Mouse (Mus musculus) ES-Bruce4 (cell line): ENCODE measurements at regions not wholly inside any gene's neighbourhood (a gene's known extent, or its start where the extent isn't known, plus 50 kb on each side); places are given as distances from the start of the nearest gene placed in this dataset.
"Not testable (repeated sequence)": the region's sequence is repeated elsewhere in the genome, so short reads cannot be mapped to it uniquely, and the experiment has no call there.

Experiments used
- H3K27ac ChIP-seq: 2 replicates; pipeline ENCODE4 v1.5.1; 2012; ENCODE audit warnings: low read length, inconsistent platforms; ENCODE audit not compliant: insufficient read depth
- H3K27me3 ChIP-seq: 2 replicates; pipeline ENCODE4 v1.6.1; 2012; ENCODE audit warnings: mild to moderate bottlenecking, low read length, inconsistent platforms; ENCODE audit not compliant: control insufficient read depth, poor library complexity, insufficient read depth, severe bottlenecking
- H3K36me3 ChIP-seq: 2 replicates; pipeline ENCODE4 v1.6.1; 2012; ENCODE audit warnings: inconsistent platforms, mild to moderate bottlenecking, low read length, moderate library complexity; ENCODE audit not compliant: control insufficient read depth, poor library complexity, insufficient read depth, severe bottlenecking
- H3K4me1 ChIP-seq: one replicate; pipeline ENCODE4 v1.8.1; 2011; ENCODE audit warnings: low read length; ENCODE audit not compliant: control insufficient read depth, insufficient read depth
- H3K4me3 ChIP-seq: 2 replicates; pipeline ENCODE4 v1.5.1; 2011; ENCODE audit warnings: low read depth, mild to moderate bottlenecking, low read length
- H3K9ac ChIP-seq: 2 replicates; pipeline ENCODE4 v1.6.1; 2012; ENCODE audit warnings: low read depth, mild to moderate bottlenecking, inconsistent platforms; ENCODE audit not compliant: poor library complexity, severe bottlenecking
- H3K9me3 ChIP-seq: replicated peaks from 2 replicates; pipeline ENCODE4 v1.6.1; 2012; ENCODE audit warnings: mild to moderate bottlenecking, low read length, inconsistent platforms; ENCODE audit not compliant: control insufficient read depth, poor library complexity, insufficient read depth, severe bottlenecking
- CTCF ChIP-seq: IDR thresholded peaks from one replicate; pipeline ENCODE4 v1.8.1; 2011; ENCODE audit warnings: low read depth, low read length
- EP300 ChIP-seq: IDR thresholded peaks from 2 replicates; pipeline ENCODE4 v1.6.1; 2011; ENCODE audit warnings: low read depth, low read length; ENCODE audit not compliant: insufficient read depth
- POLR2A ChIP-seq: IDR thresholded peaks from one replicate; pipeline ENCODE4 v1.8.1; 2011; ENCODE audit warnings: low read length; ENCODE audit not compliant: insufficient read depth

DNA sequence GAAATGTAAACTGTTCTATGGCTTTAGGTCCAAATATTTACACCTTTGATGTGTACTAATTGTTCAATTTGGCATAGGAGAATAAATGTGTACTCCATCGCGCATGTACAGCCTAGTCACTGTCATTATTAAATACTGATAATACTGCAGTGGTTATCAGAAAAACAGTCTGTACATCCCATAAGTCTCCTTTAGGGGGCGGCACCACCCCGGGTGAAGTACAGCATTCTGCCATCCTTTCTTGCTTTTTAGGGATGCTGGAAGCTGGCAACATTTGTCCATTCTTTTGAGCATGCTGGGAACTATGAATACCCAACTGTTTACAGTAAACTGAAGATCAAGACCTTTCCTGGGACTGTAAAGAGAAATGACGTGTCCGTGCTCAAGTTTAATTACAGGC lies 165.6 kb downstream of the Akain1 start:
- H3K27ac ChIP-seq = no peak overlapping the region
- H3K4me3 ChIP-seq = no peak overlapping the region
- no peaks in the 10 kb centered on the region for H3K27me3 ChIP-seq
- H3K4me1 ChIP-seq = no peaks in the 10 kb centered on the region
- H3K9ac ChIP-seq = no peak overlapping the region
- H3K9me3 ChIP-seq = no peaks in the 10 kb centered on the region
- H3K36me3 ChIP-seq = no peaks in the 10 kb centered on the region
- TF ChIP-seq EP300 (no peak), POLR2A (no peak), CTCF (no peak)

DNA sequence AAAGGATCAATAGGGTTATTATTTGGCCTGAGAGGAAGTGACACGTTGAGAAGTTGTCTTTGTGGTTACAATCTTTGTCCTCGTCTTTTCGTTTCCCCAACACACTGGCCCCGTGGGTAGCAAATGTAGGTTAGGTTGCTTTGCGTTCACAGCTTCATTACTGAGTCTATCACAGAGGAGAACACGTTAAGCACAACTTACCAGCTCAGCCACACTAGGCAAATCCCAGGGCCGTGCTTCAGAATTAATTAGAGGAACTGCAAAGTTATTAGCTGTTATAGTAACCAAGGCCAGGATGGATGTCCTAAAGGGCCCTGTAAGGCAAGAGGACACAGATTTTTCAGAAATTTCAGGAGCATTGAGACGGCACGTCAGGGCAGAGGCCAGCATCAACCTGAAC lies 166.3 kb downstream of the Akain1 start:
- H3K36me3 ChIP-seq = no peaks in the 10 kb centered on the region
- no peaks in the 10 kb centered on the region for H3K27me3 ChIP-seq
- H3K9ac ChIP-seq = no peak overlapping the region
- TF ChIP-seq CTCF (no peak), POLR2A (no peak), EP300 (no peak)
- no peak overlapping the region for H3K4me3 ChIP-seq
- no peaks in the 10 kb centered on the region for H3K4me1 ChIP-seq
- no peaks in the 10 kb centered on the region for H3K9me3 ChIP-seq
- H3K27ac ChIP-seq = no peak overlapping the region

DNA sequence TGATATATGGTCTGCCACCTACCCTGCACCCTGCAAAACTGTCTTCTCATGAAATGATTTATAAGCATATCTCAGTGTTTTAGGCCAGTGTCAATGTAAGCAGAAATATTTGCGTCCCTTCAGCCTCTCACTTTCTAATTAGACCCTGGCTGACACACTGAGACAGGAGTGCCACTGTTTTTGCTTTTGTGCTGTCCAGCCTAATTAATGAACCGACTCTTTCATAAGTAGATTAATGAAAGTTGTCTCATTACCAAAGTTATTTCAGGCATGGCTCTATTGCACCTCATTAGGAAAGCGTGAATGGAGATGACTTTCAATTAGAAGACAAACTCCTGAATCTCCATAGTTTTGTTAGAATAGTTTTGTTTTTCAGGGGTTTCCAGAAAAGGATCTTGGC lies 192.3 kb downstream of the Akain1 start:
- Histone ChIP-seq H3K9me3 (no peaks in the 10 kb centered on the region), H3K36me3 (no peaks in the 10 kb centered on the region), H3K27me3 (no peaks in the 10 kb centered on the region), H3K4me1 (no peaks in the 10 kb centered on the region), H3K4me3 (no peak overlapping the region), H3K9ac (no peak overlapping the region), H3K27ac (no peak overlapping the region)
- TF ChIP-seq POLR2A (no peak), CTCF (no peak), EP300 (no peak)

DNA sequence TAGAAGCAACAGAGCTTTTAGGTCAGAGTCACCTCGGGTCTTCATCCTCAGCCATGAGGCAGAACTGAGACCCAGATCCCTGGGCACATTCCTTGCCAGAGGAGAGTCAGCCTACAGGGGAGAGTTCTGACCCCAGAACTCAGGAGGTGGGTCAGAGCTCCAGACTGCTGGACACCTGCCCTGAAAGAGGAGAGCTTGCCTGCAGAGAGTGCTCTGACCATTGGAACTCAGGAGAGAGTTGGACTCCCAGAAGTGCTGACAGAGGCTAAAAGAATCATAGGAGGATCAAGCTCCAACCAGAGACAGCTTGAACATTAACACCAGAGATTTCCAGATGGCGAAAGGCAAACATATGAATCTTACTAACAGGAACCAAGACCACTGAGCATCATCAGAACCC lies 211.4 kb downstream of the Akain1 start:
- H3K36me3 ChIP-seq, H3K9me3 ChIP-seq, H3K27me3 ChIP-seq, H3K4me3 ChIP-seq, H3K27ac ChIP-seq, H3K4me1 ChIP-seq, H3K9ac ChIP-seq: not testable (repeated sequence)

DNA sequence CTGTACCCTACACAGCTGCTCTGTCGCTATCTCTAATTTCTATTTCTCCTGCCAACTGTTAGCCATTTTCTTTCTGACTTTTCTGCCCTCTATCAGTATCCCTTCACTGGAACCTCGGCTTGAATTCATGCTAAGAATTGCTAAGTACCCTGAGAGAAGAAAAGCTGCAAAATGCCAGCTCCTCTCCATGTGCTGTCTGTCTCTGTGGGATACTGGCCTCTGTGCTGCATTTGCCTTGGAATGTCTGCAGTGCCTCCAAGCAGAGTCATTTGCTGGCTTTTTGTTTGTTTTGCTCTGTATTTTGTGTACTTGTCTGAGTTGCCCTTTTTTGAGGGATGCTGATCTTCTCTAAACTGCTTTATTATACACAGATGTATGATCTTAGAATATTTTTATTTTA lies 215.5 kb downstream of the Akain1 start:
- no peak overlapping the region for H3K4me3 ChIP-seq
- H3K36me3 ChIP-seq = no peaks in the 10 kb centered on the region
- H3K4me1 ChIP-seq = no peaks in the 10 kb centered on the region
- no peaks in the 10 kb centered on the region; the same call in 1 of the 2 replicates for H3K27me3 ChIP-seq
- H3K9me3 ChIP-seq = 0 out of 2 replicates have a peak, but pooled peaks cover 3% of the 10 kb centered on the region
- no peak overlapping the region for H3K27ac ChIP-seq
- H3K9ac ChIP-seq = no peak overlapping the region
- TF ChIP-seq CTCF = no peak
- no peak for TF ChIP-seq POLR2A
- no peak for TF ChIP-seq EP300

DNA sequence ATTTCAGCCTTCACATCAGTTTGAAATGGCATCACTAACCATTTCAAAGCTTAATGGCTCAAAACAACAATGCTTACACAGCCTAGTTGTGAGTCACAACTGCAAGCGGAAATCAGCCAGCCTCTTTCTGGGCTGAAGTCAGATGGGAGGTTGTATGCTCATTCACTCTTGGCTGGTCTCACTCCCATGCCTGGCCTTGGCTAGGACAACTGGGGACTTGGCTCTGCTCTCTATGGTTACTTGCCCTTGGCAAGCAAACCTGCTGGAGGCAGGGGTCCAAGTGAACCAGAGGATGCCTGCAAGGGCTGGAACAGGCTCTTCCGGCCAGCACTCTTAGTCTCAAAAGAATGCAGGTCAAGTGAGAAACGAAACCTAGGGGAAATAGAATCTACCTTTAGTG lies 233.4 kb downstream of the Akain1 start:
- H3K9me3 ChIP-seq = no peaks in the 10 kb centered on the region
- no peaks in the 10 kb centered on the region for H3K27me3 ChIP-seq
- no peak overlapping the region for H3K27ac ChIP-seq
- TF ChIP-seq CTCF (no peak), EP300 (no peak), POLR2A (no peak)
- no peaks in the 10 kb centered on the region for H3K4me1 ChIP-seq
- H3K36me3 ChIP-seq = no peaks in the 10 kb centered on the region
- H3K9ac ChIP-seq = no peak overlapping the region
- H3K4me3 ChIP-seq = no peak overlapping the region
